Mouse (Mus musculus) lung, postnatal 4 days (tissue): ENCODE data around the gene Skp1a.
"Not testable (repeated sequence)": the region's sequence is repeated elsewhere in the genome, so short reads cannot be mapped to it uniquely, and the experiment has no call there.

ENCODE experiments used
- DNase-seq, 2 experiments: peaks; one replicate each; pipeline ENCODE4 v3.0.0; 2021

Skp1a gene

DNA sequence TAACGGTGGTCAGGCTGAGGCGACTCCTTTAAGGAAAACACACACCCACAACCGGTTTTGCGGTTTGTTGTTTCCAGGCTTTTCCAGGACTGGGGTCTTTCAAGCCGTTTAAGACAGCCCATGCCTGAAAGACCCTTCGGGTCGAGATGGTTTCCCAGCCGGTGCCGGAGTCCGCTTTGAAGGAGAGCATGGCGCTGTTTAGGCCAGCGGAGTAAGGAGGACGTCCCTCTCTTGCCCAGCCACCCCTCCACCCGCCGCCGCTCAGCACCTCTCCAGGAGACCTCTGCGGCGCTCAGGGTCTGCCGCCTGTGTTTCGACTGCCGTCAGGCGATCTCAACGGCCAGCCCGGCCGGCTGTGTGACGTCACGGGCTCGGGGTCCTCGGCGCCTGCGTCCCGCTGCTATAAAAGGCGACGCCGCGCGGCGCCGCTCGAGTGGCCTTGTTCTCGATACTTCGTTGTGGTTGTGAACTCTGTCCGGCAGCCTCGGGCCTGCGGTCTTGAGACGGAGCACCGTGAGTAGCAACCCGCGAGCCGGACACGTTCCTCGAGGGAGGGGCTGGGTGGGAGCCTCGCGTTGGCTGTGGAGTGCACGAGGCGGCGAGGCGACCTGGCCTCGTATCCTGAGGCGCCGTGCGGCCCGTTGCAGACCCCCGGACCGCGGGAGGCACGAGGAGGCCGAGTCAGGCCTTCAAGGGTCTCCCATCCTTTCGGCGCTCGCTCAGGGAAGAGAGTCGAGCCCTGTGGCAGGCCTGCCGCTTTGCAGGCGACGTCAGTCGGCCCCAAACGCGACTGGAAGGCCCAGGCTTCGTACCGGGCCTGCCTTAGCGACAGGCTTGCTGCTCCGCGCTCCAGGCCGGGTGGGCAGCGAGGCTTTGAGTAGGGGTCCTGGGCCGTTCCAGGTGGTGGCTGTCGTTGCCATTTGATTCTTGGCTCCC, at the start of gene Skp1a:
Skp1a (plus strand) TSS at position 390 of the 936 bp plus-strand sequence.
- peak; percentile 94 to 96 for DNase-seq

DNA sequence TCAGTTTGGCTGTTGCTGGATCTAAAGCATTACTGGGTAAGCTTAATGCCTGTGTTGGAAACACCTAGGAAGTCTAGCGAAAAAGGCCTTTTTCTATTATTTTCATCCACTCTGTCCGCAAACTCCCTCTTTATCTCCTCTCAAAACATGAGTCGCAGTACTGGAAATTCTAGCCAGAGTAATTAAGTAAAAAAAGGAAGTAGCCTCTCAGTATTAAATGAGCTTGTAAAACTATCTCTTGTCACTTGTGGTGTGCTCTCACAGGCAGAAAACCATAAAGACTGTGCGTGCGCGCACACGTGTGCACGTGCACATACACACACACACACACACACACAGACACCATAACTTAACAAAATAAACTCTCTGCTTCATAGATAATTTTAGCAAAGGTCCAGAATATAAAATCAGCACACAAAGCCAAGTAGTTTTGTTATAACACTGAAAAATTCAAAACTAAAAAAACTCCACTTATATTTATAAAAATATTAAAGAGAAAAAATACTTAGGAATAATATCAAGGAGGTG, 35.2 kb upstream of the Skp1a start:
- not testable (repeated sequence) for DNase-seq

DNA sequence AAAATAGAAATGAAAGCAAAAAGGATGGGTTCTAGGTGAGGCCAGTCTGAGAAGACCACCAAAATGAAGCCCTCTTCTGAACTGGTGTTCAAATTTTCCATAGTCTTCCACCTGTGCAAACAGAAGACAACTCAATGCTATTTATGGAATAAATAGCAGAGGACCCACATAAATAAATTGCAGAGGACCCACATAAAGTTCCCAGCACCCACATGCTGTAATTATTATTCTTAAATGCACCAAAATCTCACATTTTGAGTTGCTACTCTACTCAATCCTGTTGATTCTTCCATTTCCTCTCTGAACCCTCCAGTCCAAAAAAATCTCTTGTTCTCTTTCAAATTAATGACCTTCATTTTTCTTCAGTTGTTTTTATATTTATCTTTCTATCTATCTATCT, 17.9 kb upstream of the Skp1a start, which contains the start of gene Olfr1371:
Olfr1371 (minus strand) TSS at position 101 of the 400 bp plus-strand sequence.
- DNase-seq: no peak

DNA sequence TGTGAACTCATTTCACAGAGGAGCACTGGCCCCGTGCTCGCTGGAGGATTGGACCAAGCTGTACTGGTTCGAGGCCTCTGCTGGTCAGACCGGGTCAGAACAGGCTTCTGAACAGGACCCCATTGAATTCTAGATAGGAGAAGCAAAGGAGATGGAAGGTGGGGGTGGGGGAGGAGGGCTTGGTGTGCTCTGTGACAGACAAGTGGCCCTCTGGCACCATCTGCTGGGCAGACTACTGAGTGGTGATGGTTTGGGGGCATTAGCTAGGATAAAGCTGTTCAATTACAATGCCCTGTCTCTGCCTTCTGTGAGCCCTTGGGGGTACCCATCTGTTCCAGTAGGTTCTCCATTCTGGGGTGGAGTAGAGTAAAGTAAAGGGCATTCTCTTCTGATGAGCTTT, 11.5 kb upstream of the Skp1a start:
- DNase-seq: peak; percentile 67 to 83

DNA sequence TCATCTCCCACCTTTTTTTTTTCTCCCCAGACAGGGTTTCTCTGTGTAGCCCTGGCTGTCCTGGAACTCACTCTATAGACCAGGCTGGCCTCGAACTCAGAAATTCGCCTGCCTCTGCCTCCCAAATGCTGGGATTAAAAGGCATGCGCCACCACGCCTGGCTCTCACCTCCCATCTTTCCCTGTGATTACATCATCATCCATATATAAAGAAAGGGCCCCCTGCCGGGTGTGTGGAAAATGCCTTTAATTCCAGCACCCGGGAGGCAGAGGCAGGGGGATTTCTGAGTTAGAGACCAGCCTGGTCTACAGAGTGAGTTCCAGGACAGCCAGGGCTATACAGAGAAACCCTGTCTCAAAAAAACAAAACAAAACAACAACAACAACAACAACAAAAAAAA, 9.9 kb upstream of the Skp1a start:
- DNase-seq: not testable (repeated sequence)

DNA sequence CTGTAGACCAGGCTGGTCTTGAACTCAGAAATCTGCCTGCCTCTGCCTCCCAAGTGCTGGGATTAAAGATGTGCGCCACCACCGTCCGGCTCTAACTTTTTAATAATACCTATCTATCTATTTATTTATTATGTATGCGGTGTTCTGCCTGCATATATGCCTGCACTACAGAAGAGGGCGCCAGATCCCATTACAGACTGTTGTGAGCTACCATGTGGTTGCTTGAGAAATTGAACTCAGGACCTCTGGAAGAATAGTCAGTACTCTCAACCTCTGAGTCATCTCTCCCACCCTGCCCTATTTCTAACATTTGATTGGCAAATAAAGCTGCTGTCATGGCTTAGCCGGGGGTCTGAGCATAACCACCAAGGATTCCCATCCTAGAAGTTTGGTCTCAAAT, 8.9 kb upstream of the Skp1a start:
- peak in 1 of 2 experiments; percentile 32 for DNase-seq

DNA sequence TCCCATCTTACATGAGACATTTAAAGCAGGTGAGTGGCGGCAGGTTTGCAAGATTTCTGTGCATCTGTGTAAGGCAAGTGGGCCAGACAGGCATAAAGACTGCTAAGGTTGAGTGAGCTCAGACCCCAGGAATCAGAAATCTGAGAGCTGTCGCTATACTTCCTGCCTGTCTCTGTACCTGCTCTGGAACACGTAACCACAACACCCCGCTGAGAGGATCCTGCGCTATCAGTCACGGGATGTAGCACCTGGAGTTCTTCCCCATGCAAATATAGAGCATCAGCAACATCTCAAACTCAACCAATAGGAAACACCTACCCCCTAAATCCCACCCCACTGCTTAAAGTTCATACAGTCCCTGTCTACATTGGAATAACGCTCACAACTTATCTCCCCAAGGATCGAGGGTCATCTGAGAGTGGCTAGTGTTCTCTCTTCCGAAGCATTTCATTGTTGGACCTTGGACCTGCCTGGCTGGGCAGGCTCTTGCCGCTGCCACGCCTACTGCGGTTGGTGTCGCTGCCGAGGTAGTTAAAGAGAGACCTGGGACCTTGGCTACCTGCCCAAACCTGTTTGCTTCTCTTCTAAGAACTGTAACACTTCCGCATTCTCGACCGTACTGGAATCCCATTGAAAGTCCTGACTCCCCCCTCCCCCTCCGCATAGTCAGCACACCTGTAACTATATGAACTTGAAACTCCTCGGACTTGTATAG, 7.7 kb upstream of the Skp1a start:
- DNase-seq: peak; percentile 84

DNA sequence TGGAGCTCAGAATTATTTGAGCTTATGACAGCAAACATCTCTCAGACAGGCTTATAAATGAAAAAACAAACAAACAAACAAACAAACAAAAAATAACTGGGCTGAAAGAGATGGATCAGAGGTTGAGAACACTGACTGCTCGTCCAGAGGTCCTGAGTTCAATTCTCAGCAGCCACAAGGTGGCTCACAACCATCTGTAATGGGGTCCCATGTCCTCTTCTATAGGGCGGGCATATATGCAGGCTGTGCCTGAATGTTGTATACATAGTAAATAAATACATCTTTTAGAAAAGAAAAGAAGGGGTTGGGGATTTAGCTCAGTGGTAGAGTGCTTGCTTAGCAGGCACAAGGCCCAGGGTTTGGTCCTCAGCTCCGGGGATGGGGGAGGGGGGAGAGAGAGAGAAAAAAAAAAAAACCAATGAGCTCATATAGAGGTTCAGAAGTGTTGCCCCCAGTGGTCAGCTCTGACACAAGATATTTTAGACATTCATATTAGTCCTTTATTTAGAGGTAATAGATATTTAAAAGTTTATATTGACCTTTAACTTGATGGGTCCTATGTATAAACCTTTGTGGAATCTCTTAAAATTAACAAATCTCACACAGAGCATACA, 5.7 kb upstream of the Skp1a start:
- DNase-seq: no peak

DNA sequence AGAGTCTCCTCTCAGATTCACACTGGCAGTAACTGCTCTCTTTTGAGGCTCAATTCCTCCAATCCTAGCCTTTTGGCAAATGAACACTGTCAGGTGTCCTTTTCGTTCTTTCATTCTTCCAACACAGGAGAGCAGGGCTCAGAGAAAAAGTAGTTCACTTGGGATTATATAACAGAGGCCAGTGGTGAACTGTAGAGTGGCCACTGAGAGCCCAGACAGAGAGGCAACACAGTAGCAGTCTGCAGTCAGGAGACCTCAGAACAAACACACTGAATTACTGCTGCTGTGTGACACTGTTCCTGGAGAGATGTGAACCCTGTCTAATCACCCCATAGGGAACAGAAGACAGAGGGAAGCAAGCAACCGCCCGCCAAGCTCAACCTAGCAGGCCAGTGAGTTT, 4.7 kb upstream of the Skp1a start:
- no peak for DNase-seq

DNA sequence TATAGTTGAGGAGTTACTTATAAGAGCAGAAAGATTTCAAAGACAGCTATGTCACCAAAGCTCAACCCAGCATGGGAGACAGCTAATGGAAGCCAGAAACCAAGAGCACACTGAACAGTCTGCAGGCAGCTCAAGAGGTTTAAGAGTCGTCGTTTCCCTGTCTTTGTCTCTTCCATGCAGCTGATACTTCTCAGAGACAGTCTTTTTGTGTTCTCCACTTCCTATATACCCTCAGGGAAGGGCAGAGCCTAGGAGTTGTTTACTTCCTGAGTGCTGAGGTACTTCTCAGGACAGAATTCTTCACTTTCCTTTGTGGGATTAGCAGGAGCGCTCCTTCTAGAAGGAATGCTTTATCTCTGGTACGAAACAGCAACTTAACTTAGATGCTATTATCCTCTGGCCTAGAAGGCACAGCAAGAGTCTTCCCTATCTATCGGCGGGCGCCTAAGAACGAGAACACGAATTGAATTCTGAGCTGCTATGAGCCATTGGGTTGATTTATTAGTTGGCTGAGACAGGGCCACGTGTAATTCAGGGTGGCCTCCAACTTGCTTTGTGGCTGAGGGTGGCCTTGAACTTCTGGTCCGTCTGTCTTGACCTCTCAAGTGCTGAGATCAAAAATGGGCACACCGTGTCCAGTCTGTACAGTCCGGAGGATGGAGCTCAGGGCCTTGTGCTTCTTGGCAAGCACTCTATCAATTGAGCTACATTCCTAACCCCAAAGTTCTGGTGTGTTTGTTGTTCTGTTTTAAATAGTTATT, 4.1 kb upstream of the Skp1a start:
- no peak for DNase-seq

DNA sequence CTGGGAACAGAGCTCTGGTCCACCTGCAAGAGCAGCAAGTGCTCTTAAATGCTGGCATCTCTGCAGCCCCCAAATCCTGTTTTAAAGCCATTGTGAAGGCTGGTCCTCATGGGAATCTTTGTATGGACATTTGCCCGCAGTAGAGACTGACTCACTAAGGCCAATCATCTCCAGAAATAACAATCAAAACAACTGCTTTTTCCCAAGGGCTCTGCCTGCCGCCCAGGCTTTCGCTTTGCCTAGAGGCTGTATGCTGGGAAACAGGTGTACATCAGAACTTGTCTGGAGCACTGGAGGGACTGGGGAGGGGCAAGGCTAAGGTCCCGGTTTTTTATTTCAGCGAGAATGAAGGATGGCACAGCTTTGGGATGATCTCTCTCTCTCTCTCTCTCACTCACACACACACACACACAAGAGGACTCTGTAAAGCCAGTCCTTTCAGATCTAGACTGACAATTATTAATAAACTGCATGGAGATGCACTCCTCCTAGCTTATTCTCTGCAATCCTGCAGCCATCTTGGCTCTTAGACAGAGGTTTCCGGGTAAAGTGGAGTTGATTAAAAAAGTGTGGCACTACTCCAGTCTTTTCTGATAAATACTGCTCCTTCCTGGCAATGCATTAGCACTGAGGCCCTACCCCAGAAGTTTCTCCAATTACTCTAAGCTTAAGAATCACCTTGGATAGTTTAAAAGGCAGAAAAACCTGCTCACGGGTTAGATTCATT, 2.9 kb upstream of the Skp1a start:
- no peak for DNase-seq

DNA sequence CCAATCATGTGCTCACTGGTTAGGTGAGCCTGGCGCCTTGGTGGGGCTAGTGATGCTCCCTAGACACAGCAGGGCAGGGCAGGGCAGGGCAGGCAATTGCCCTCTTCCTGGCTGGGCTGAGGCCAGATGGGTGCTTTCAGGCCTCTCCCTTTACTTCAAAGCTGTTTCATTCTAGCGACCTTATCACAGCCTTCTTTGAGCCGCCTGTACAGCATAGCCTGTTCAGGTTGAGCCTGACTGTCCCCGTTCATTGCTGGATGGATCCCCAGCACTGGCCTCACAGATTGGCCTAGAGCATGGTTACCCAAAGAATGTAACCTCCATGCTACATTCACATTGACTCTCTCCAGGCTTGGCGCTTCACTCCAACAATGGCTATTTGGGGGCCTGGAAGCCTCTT, 1.1 kb upstream of the Skp1a start:
- DNase-seq: no peak

DNA sequence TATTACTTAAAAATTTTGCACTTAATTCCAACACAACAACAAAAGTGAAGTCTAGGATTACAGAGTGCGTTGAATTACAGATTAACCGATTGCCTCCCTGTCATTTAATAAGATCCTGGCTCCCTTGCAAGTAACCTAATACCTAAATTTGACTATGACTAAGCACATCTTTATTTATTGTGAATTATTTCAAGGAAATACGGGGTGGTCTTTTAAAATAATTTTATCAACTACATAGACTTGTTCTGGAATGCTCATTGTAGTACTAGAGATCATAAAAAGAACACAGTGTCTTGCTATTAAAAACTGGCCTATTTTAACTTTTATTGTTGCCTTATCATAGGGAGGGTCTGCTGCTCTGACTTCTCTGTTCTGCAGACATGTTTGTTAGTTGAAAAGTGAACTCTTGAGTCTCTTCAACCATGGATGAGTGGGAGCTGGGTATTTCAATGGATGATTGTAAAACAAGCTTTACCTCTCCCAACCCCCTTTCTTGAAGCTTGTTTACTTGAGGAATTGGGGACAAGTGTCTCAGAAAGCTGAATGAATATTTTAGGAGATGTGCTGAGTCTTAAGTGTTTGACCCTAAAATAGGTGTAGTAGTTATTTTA, 1.4 kb downstream of the Skp1a start:
- no peak for DNase-seq

DNA sequence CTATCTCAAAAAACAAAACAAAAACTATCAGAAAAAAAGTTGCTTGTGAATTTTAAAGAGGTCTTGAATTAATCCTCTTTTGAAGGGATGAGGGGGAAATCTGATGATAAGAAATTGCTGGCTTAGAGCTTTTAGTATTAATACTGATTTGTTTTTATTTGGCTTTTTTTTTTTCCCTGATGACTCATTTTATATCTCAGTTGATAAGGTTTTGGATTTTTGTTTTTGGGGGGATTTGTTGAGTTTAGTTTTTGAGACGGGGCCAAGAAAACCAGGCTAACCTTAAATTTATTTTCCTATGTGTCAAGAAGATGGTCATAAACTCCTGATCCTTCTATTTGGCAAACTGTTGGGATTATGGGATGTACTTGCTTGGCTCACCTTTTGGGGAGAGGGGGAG, 2.1 kb downstream of the Skp1a start:
- no peak for DNase-seq

DNA sequence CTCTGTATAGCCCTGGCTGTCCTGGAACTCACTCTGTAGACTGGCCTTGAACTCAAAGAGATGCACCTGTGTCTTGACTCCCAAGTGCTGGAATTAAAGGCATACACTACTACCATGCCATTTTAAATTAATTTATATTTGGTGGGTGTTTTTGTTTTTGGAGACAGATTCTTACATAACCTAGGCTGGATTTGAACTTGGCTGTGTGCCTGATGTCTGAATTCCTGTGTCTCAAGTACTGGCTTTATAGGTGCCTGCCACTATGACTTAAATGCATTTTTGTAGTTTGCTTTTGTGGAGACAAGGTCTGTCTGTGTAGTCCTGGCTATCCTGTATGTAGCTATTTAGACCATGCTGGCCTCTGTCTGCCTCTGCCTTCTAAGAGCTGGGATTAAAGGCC, 2.7 kb downstream of the Skp1a start:
- no peak for DNase-seq

DNA sequence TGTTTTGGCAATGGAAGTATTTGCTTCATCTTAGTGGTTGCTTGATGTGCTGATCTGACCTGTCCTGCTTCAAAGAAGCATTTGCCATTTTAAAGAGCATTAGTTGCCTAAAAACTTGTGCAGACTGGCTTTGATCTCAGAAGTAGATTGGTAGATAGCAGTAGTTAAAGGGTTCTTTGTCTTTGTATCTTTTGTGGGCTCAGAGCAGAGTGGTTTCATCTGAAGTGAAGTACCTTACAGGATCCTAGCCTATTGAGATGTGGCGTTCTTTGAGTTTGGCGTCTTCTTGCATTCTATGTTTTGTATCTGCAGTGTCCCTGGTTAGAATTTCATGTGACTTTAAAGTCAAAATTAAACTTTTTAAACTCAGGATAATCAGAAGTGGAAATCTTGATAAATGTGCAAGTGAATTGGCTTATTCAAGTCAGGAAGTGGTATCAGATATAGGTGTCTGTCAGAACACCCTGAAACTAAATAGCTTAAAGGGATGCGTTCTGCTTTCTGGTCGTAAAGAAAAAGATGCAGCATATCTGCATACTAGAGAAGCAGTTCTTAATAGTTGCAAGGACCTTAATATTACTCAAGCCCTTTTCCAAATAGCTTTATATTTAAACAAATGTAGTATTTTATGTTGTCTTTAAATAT, 9.2 kb downstream of the Skp1a start:
- no peak for DNase-seq

DNA sequence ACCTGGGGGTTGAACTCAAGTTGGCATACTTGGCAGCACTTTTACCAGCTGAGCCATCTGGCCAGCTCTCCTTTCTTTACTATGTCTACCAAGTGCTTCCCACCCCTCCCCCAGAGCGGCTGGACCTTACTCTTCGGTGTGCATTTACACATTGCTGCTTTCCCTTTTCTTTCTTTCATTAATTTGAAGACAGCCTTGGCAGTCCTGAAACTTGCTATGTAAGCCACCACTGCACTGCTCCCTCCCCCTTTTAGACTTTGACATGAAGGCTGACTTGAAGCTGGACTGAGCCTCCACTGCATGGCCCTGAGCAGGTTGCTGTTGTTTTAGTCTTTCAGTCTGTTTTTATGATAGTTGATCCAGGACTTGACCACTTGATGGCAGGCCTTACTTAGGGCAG, 17.7 kb downstream of the Skp1a start:
- DNase-seq: no peak

DNA sequence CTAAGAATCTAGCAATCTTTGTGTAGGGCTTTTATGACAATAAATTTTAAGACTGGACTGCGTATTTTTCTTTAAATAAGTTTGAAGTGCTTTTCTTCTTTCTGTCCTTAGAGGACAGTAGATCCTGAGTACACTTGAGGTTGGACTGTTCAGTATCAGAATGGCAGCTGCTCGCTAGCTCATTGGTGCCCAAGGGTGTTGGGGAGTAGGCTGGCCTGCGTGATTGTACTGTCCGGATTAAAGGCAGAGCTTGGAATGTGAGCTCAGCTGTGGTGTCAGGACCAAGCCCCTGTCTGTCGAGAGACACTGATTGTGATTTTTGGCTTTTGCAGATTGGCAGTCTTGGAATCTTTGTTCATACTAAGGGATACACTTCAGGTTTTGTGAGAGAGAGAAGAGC, 20.0 kb downstream of the Skp1a start:
- no peak for DNase-seq

DNA sequence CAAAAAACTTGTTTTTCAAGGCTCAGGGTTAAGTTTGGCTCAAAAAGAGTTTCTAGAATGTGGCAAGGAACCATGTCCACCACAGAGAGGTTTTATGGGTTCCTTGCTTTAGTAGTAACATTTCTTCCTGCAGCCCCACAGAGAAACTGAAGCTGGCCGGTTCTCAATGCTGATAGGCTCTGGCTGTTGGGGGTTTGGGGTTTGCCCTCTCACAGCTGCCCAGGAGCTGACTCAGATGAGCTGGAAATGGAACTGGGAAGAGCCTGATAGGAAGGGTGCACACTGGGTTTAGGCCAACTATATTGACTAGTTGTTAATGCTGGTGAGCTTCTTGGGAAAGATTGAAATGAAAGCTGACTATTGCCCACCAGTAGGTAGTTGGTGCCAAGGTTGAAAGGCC, 20.9 kb downstream of the Skp1a start:
- no peak for DNase-seq

DNA sequence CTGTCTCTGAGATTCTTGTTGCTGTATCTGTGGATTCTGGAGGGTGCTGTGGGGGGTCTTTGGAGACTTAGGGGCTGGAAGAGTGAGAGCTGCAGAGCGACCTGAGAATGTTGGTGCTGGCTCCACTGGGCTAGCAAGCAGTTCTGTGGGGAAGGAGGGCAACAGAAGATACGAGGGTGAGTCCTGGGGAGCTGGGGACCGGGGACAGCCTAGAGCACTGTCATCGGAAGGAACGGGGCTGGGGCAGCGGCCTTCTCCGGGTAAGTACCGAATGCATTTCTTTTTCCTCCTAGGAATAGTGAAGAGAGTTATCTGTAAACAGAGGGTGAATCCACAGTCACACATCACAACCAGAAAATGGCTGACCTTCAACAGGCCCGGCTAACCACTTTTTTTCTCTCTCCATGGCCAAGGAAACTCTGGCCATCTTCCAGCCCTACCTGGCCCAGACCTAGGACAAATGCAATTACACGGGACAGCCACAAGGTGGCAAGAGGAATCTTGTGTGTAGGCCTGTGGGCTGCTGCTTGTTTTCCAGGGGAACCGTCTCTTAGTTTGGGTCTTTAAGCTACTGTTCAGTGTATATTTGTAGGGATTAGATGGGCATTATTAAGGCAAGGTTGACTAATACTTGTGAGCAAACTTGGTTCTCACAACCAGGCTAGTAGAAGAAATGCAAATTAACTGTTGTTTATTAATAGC, 22.0 kb downstream of the Skp1a start:
- peak; percentile 63 to 70 for DNase-seq
